Mouse (Mus musculus) liver, embryonic 14.5 days (tissue): ENCODE results near the gene Cep63.

Source experiments
- CTCF ChIP-seq: IDR thresholded peaks from 2 replicates; pipeline ENCODE4 v1.5.1; 2016; ENCODE audit warnings: antibody characterized with exemption, low read depth, control low read depth
- EP300 ChIP-seq: IDR thresholded peaks from 2 replicates; pipeline ENCODE4 v1.6.1; 2016; ENCODE audit warnings: antibody characterized with exemption, low read depth

DNA sequence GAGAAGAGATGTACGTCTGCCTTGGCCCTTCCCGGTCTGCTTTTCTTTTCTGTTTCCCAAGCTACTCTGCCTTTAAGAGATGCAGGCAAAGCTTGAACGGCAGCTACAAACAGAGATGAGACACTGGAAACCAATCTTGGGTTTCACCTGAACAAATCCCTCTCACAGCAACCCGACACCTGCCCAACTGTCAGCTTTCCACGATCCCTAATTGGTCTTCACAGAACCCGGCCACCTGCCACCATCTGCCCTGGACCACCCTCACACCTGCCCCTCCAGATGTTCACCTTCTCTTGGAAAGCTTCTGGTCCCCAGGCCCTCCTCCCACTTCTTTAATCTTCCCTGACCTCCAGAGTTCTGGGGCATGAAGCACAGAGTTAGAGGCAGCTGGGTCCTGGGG is 41.8 kb upstream of the Cep63 start:
- no peak for TF ChIP-seq EP300
- no peak for TF ChIP-seq CTCF
